In genomic region chr8:111815078-111815477, GRCm38 (mm10) we compare ENCODE assay signal across 23 mouse cellular contexts.
"Had no signal": no experiment of that assay in that cellular context is flagged by ENCODE, and none has a peak within 500 bp of the region (broad histone marks: within the 10 kb centered on the region; RNA-seq: fewer than 3 reads in every experiment).

No protein-coding gene starts in this region.

- H3K27ac ChIP-seq: gastrocnemius, adult 2 months; heart, embryonic 13.5 days; heart, embryonic 15.5 days; hindbrain, embryonic 14.5 days; intestine, embryonic 15.5 days; layer of hippocampus, adult 2 months; limb, embryonic 13.5 days; limb, embryonic 15.5 days; liver, embryonic 12.5 days; liver, embryonic 14.5 days had no signal

- H3K4me1 ChIP-seq: intestine, embryonic 15.5 days; limb, embryonic 13.5 days had no signal

- H3K36me3 ChIP-seq: intestine, embryonic 15.5 days had no signal

- H3K27me3 ChIP-seq: heart, embryonic 13.5 days; heart, embryonic 15.5 days; intestine, embryonic 15.5 days; limb, embryonic 13.5 days; limb, embryonic 15.5 days; liver, embryonic 12.5 days had no signal

- H3K9me3 ChIP-seq: heart, embryonic 13.5 days; heart, embryonic 15.5 days; intestine, embryonic 15.5 days; limb, embryonic 13.5 days; limb, embryonic 15.5 days; liver, embryonic 12.5 days had no signal

- DNase-seq: gastrocnemius, adult 2 months; gastrocnemius, postnatal 10 days; gastrocnemius, postnatal 25 days; heart, adult 18-20 months; heart, postnatal 14 days; heart, postnatal 36 days; kidney, adult 18-20 months; kidney, adult 8-10 months; kidney, postnatal 10 days; kidney, postnatal 25 days; kidney, postnatal 4 days; layer of hippocampus, adult 9-11 months; layer of hippocampus, postnatal 36 days; left cerebral cortex, postnatal 4 days had no signal

- H3K9ac ChIP-seq: heart, embryonic 13.5 days; heart, embryonic 15.5 days; hindbrain, embryonic 14.5 days; intestine, embryonic 15.5 days; limb, embryonic 13.5 days; limb, embryonic 15.5 days; liver, embryonic 12.5 days; liver, embryonic 14.5 days had no signal

- H3K4me3 ChIP-seq: gastrocnemius, adult 2 months; heart, embryonic 13.5 days; heart, embryonic 15.5 days; intestine, embryonic 15.5 days; layer of hippocampus, adult 2 months; limb, embryonic 13.5 days; limb, embryonic 15.5 days; liver, embryonic 12.5 days had no signal
